Comparison of ENCODE assay signal across 10 mouse cellular contexts in genomic region chr10:86351287-86351686, GRCm38 (mm10).
"Had no signal": no experiment of that assay in that cellular context is flagged by ENCODE, and none has a peak within 500 bp of the region (broad histone marks: within the 10 kb centered on the region; RNA-seq: fewer than 3 reads in every experiment).

No protein-coding gene starts in this region.

- H3K4me1 ChIP-seq: limb, embryonic 15.5 days; midbrain, embryonic 13.5 days had no signal

- H3K9ac ChIP-seq: limb, embryonic 15.5 days; lung, embryonic 14.5 days; midbrain, embryonic 13.5 days had no signal

- H3K27me3 ChIP-seq: limb, embryonic 15.5 days; midbrain, embryonic 13.5 days had no signal

- H3K4me2 ChIP-seq: limb, embryonic 15.5 days; lung, embryonic 14.5 days; midbrain, embryonic 13.5 days had no signal

- H3K9me3 ChIP-seq: limb, embryonic 15.5 days; midbrain, embryonic 13.5 days had no signal

- H3K4me3 ChIP-seq: limb, embryonic 15.5 days; midbrain, embryonic 13.5 days had no signal

- H3K27ac ChIP-seq: limb, embryonic 15.5 days; midbrain, embryonic 13.5 days had no signal

- ATAC-seq: intestine, embryonic 16.5 days; midbrain, embryonic 13.5 days had no signal

- DNase-seq: kidney, postnatal 14 days; lung, embryonic 14.5 days; lung, postnatal 10 days; lung, postnatal 4 days; right cerebral cortex, adult 18-20 months; right cerebral cortex, postnatal 25 days; thymus, postnatal 4 days had no signal
